Mouse (Mus musculus) liver, embryonic 15.5 days (tissue): ENCODE data around the gene Foxp4. TPM values are rescaled to one million over a fixed set of nuclear protein-coding genes. Genes with fewer than 3 reads are reported as not detected.

Experiments
- ATAC-seq: fragments of 200-750 bp; cut with Nextera tagmentation; 2 replicates; pipeline ENCODE4 v1.8.0; 2017; ENCODE audit warnings: moderate number of reproducible peaks, mild to moderate bottlenecking, moderate library complexity; ENCODE audit not compliant: insufficient read depth
- H3K27ac ChIP-seq: fragments of 300-500 bp; sonication (generic); replicated peaks from 2 replicates; pipeline ENCODE4 v1.5.1; 2015; ENCODE audit warnings: mild to moderate bottlenecking, inconsistent platforms
- H3K27me3 ChIP-seq: fragments of 300-500 bp; sonication (generic); 2 replicates; pipeline ENCODE4 v1.6.1; 2015; ENCODE audit warnings: mild to moderate bottlenecking, inconsistent platforms
- H3K36me3 ChIP-seq: fragments of 300-500 bp; sonication (generic); replicated peaks from 2 replicates; pipeline ENCODE4 v1.6.1; 2015; ENCODE audit warnings: moderate library complexity, mild to moderate bottlenecking, inconsistent platforms
- H3K4me1 ChIP-seq: fragments of 300-500 bp; sonication (generic); replicated peaks from 2 replicates; pipeline ENCODE4 v1.6.1; 2015; ENCODE audit warnings: inconsistent platforms
- H3K4me2 ChIP-seq: fragments of 300-500 bp; sonication (generic); 2 replicates; pipeline ENCODE4 v1.6.1; 2015; ENCODE audit warnings: moderate library complexity, mild to moderate bottlenecking, inconsistent platforms
- H3K4me3 ChIP-seq: fragments of 300-500 bp; sonication (generic); replicated peaks from 2 replicates; pipeline ENCODE4 v1.5.1; 2015; ENCODE audit warnings: mild to moderate bottlenecking, inconsistent platforms
- H3K9ac ChIP-seq: fragments of 300-500 bp; sonication (generic); 2 replicates; pipeline ENCODE4 v1.6.1; 2015; ENCODE audit warnings: moderate library complexity, mild to moderate bottlenecking, inconsistent platforms
- H3K9me3 ChIP-seq: fragments of 300-500 bp; sonication (generic); replicated peaks from 2 replicates; pipeline ENCODE4 v1.6.1; 2016; ENCODE audit warnings: inconsistent platforms
- WGBS: fragments of 180-500 bp; shearing (Covaris S2); methylation state at CpG from one replicate; pipeline ENCODE4 v1.1.7; 2015; ENCODE audit warnings: mixed read lengths; ENCODE audit not compliant: insufficient replicate concordance; 5-methylcytosine and 5-hydroxymethylcytosine counted together
- polyA plus RNA-seq: library from polyadenylated mRNA; unstranded; fragments of >200 nt; fragmentation: Nextera tagmentation; extraction: Ambion mirVana; gene quantifications from 2 replicates; pipeline ENCODE4 v1.2.1, GENCODE M21; 2015

The Foxp4 gene
- polyA plus RNA-seq, 1 experiment from 2014 or later, result 4.6 TPM

- Histone ChIP-seq H3K9me3 (no peaks in the 10 kb centered on the region), H3K9ac (peak overlapping the region; percentile 61), H3K4me1 (peaks cover 34% of the 10 kb centered on the region), H3K36me3 (no peaks in the 10 kb centered on the region), H3K4me3 (peak overlapping the region; percentile 67), H3K4me2 (peak overlapping the region; percentile 83), H3K27me3 (no peaks in the 10 kb centered on the region), H3K27ac (peak overlapping the region; percentile 53)
- WGBS, result 6% methylated on average over 50 of the region's 51 CpGs
- ATAC-seq, result peak; percentile 89
Observed at GRCm38 (mm10) chr17:47909091-47910001, 15.1 kb downstream of the Foxp4 start.

- H3K36me3 ChIP-seq, result 0 out of 2 replicates have a peak, but pooled peaks cover 8% of the 10 kb centered on the region
- H3K4me2 ChIP-seq, result no peak overlapping the region
- H3K4me1 ChIP-seq, result peaks cover 34% of the 10 kb centered on the region
- no peak overlapping the region for H3K27ac ChIP-seq
- no peak overlapping the region for H3K9ac ChIP-seq
- H3K4me3 ChIP-seq, result no peak overlapping the region
- WGBS, result 88% methylated on average over 2 of the region's 2 CpGs
- ATAC-seq, result no peak
- H3K27me3 ChIP-seq, result no peaks in the 10 kb centered on the region
- H3K9me3 ChIP-seq, result no peaks in the 10 kb centered on the region
Observed at GRCm38 (mm10) chr17:47908079-47908478, 16.4 kb downstream of the Foxp4 start.

GRCm38 (mm10) chr17:47907366-47907920 is 17.0 kb downstream of the Foxp4 start:
- WGBS, result 73% methylated on average over 9 of the region's 9 CpGs
- Histone ChIP-seq H3K4me1 (peaks cover 34% of the 10 kb centered on the region), H3K4me2 (no peak overlapping the region), H3K4me3 (no peak overlapping the region), H3K27me3 (no peaks in the 10 kb centered on the region), H3K36me3 (0 out of 2 replicates have a peak, but pooled peaks cover 8% of the 10 kb centered on the region), H3K9ac (no peak overlapping the region), H3K27ac (no peak overlapping the region), H3K9me3 (no peaks in the 10 kb centered on the region)
- no peak for ATAC-seq

- H3K36me3 ChIP-seq, result 0 out of 2 replicates have a peak, but pooled peaks cover 8% of the 10 kb centered on the region
- peaks cover 30% of the 10 kb centered on the region for H3K4me1 ChIP-seq
- no peak overlapping the region for H3K27ac ChIP-seq
- H3K4me3 ChIP-seq, result no peak overlapping the region
- H3K27me3 ChIP-seq, result no peaks in the 10 kb centered on the region
- no peaks in the 10 kb centered on the region for H3K9me3 ChIP-seq
- no peak overlapping the region for H3K4me2 ChIP-seq
- no peak for ATAC-seq
- 69% methylated on average over 35 of the region's 35 CpGs for WGBS
- no peak overlapping the region for H3K9ac ChIP-seq
Observed at GRCm38 (mm10) chr17:47903846-47904680, 20.4 kb downstream of the Foxp4 start.

GRCm38 (mm10) chr17:47901782-47902181 is 22.7 kb downstream of the Foxp4 start:
- ATAC-seq, result no peak
- H3K9me3 ChIP-seq, result no peaks in the 10 kb centered on the region
- H3K27me3 ChIP-seq, result no peaks in the 10 kb centered on the region
- no peak overlapping the region for H3K4me2 ChIP-seq
- no peak overlapping the region for H3K9ac ChIP-seq
- H3K4me1 ChIP-seq, result peaks cover 26% of the 10 kb centered on the region
- H3K27ac ChIP-seq, result no peak overlapping the region
- no peak overlapping the region for H3K4me3 ChIP-seq
- 58% methylated on average over 3 of the region's 3 CpGs for WGBS
- 0 out of 2 replicates have a peak, but pooled peaks cover 12% of the 10 kb centered on the region for H3K36me3 ChIP-seq

- Histone ChIP-seq H3K36me3 (0 out of 2 replicates have a peak, but pooled peaks cover 12% of the 10 kb centered on the region), H3K4me3 (no peak overlapping the region), H3K4me2 (no peak overlapping the region), H3K9ac (no peak overlapping the region), H3K4me1 (peaks cover 26% of the 10 kb centered on the region), H3K27ac (no peak overlapping the region), H3K27me3 (no peaks in the 10 kb centered on the region), H3K9me3 (no peaks in the 10 kb centered on the region)
- 26% methylated on average over 6 of the region's 6 CpGs for WGBS
- no peak for ATAC-seq
Observed at GRCm38 (mm10) chr17:47900716-47901115, 23.7 kb downstream of the Foxp4 start.

GRCm38 (mm10) chr17:47899156-47899555 is 25.3 kb downstream of the Foxp4 start:
- no peak overlapping the region for H3K4me3 ChIP-seq
- peak; percentile 66 for ATAC-seq
- no peaks in the 10 kb centered on the region for H3K9me3 ChIP-seq
- H3K4me1 ChIP-seq, result peaks cover 26% of the 10 kb centered on the region
- H3K9ac ChIP-seq, result no peak overlapping the region
- peaks cover 12% of the 10 kb centered on the region; the same call in 1 of the 2 replicates for H3K36me3 ChIP-seq
- H3K27me3 ChIP-seq, result no peaks in the 10 kb centered on the region
- H3K4me2 ChIP-seq, result no peak overlapping the region
- H3K27ac ChIP-seq, result peak overlapping the region; percentile 54; the same call in 1 of the 2 replicates
- 46% methylated on average over 4 of the region's 4 CpGs for WGBS

GRCm38 (mm10) chr17:47897956-47898752 is 26.3 kb downstream of the Foxp4 start:
- no peak for ATAC-seq
- peaks cover 26% of the 10 kb centered on the region for H3K4me1 ChIP-seq
- H3K9me3 ChIP-seq, result no peaks in the 10 kb centered on the region
- peaks cover 5% of the 10 kb centered on the region; the same call in 1 of the 2 replicates for H3K36me3 ChIP-seq
- peak overlapping the region; percentile 38; the same call in 1 of the 2 replicates for H3K27ac ChIP-seq
- H3K27me3 ChIP-seq, result no peaks in the 10 kb centered on the region
- WGBS, result 37% methylated on average over 9 of the region's 9 CpGs
- H3K9ac ChIP-seq, result no peak overlapping the region
- no peak overlapping the region for H3K4me2 ChIP-seq
- H3K4me3 ChIP-seq, result no peak overlapping the region

GRCm38 (mm10) chr17:47889727-47890126 is 34.7 kb downstream of the Foxp4 start:
- Histone ChIP-seq H3K9ac (no peak overlapping the region), H3K4me1 (peaks cover 42% of the 10 kb centered on the region), H3K9me3 (no peaks in the 10 kb centered on the region), H3K36me3 (no peaks in the 10 kb centered on the region; the same call in 1 of the 2 replicates), H3K27me3 (no peaks in the 10 kb centered on the region), H3K4me2 (no peak overlapping the region), H3K27ac (peak overlapping the region; percentile 62; the same call in 1 of the 2 replicates), H3K4me3 (no peak overlapping the region)
- 63% methylated on average over 7 of the region's 7 CpGs for WGBS
- ATAC-seq, result peak; percentile 39

- no peak overlapping the region for H3K27ac ChIP-seq
Observed at GRCm38 (mm10) chr17:47889267-47889666, 35.2 kb downstream of the Foxp4 start.

More at GRCm38 (mm10) chr17:47889267-47889666, 35.2 kb downstream of the Foxp4 start:
- Histone ChIP-seq H3K4me2 (no peak overlapping the region), H3K36me3 (peaks cover under 1% of the 10 kb centered on the region), H3K4me3 (no peak overlapping the region), H3K9ac (no peak overlapping the region), H3K9me3 (no peaks in the 10 kb centered on the region), H3K4me1 (peaks cover 42% of the 10 kb centered on the region), H3K27me3 (no peaks in the 10 kb centered on the region)
- WGBS, result 69% methylated on average over 19 of the region's 19 CpGs
- ATAC-seq, result no peak
